Comparison of ENCODE assay signal across 29 mouse cellular contexts in genomic region chr13:40847898-40848297, GRCm38 (mm10). TPM values are rescaled to one million over a fixed set of nuclear protein-coding genes. Genes with fewer than 3 reads are reported as not detected.
DNase-seq lines count a peak whose midpoint lies in the region; ATAC-seq and TF ChIP-seq lines count a peak whose summit lies in the region.
"Had no signal": no experiment of that assay in that cellular context is flagged by ENCODE, and none has a peak within 500 bp of the region (broad histone marks: within the 10 kb centered on the region; RNA-seq: fewer than 3 reads in every experiment).

No protein-coding gene starts in this region.

- H3K4me3 ChIP-seq in liver, adult 2 months (ENCODE audit: insufficient read depth, low read depth, low read length) = no peak overlapping the region
- H3K4me3 ChIP-seq in liver, embryonic 12.5 days = no peak overlapping the region
- H3K4me3 ChIP-seq in midbrain, postnatal 0 days (ENCODE audit: low read depth, low read length) = no peak overlapping the region
- H3K4me3 ChIP-seq: embryonic facial prominence, embryonic 10.5 days; embryonic facial prominence, embryonic 15.5 days; forebrain, embryonic 12.5 days; heart, embryonic 15.5 days; layer of hippocampus, adult 2 months; limb, embryonic 10.5 days; limb, embryonic 15.5 days; midbrain, embryonic 10.5 days; midbrain, embryonic 15.5 days had no signal

- H3K27ac ChIP-seq in liver, adult 2 months (replicated peaks; ENCODE audit: insufficient read depth, low read depth, low read length) = no peak overlapping the region
- H3K27ac ChIP-seq in liver, embryonic 12.5 days = no peak overlapping the region
- H3K27ac ChIP-seq in midbrain, postnatal 0 days (ENCODE audit: low read depth, low read length) = no peak overlapping the region
- H3K27ac ChIP-seq: embryonic facial prominence, embryonic 10.5 days; embryonic facial prominence, embryonic 15.5 days; forebrain, embryonic 12.5 days; heart, embryonic 15.5 days; hindbrain, embryonic 14.5 days; layer of hippocampus, adult 2 months; limb, embryonic 10.5 days; limb, embryonic 15.5 days; macrophage; midbrain, embryonic 10.5 days; midbrain, embryonic 15.5 days had no signal

- no peak overlapping the region for H3K4me2 ChIP-seq in liver, embryonic 12.5 days
- no peak overlapping the region for H3K4me2 ChIP-seq in midbrain, postnatal 0 days (ENCODE audit: low read depth, low read length, poor library complexity, severe bottlenecking)
- H3K4me2 ChIP-seq: embryonic facial prominence, embryonic 15.5 days; forebrain, embryonic 12.5 days; heart, embryonic 15.5 days; hindbrain, embryonic 14.5 days; limb, embryonic 15.5 days; midbrain, embryonic 15.5 days had no signal

- no peak for TF ChIP-seq POLR2A in liver, adult 2 months (IDR thresholded peaks at IDR 0.05; ENCODE audit: extremely low read depth, insufficient read depth, low read length)

- peak; percentile 29 for DNase-seq in adrenal gland, postnatal 14 days
- no peak for DNase-seq in adrenal gland, adult 2 months
- DNase-seq in liver, adult 2 months (ENCODE audit: extremely low read depth, low read depth, low spot score) = peak; percentile 89
- DNase-seq in left cerebral cortex, adult 18-20 months (ENCODE audit: low spot score in 2 of 2) = no peak
- DNase-seq in midbrain, postnatal 0 days (ENCODE audit: low spot score) = no peak
- DNase-seq: adrenal gland, postnatal 25 days; cerebellum, adult 18-20 months; cerebellum, postnatal 14 days; gastrocnemius, postnatal 36 days; lung, adult 2 months; lung, postnatal 10 days; right cerebral cortex, postnatal 25 days; spleen, adult 18-20 months; thymus, postnatal 14 days had no signal

- TF ChIP-seq CTCF in liver, adult 2 months (IDR thresholded peaks at IDR 0.05; ENCODE audit: low read depth, low read length) = no peak
- TF ChIP-seq CTCF in midbrain, postnatal 0 days (IDR thresholded peaks at IDR 0.05) = no peak

- WGBS in liver, adult 2 months = 19% methylated on average over 4 of the region's 4 CpGs
- 34% methylated on average over 4 of the region's 4 CpGs for WGBS in liver, embryonic 12.5 days (ENCODE audit: insufficient replicate concordance)
- 87% methylated on average over 4 of the region's 4 CpGs for WGBS in midbrain, postnatal 0 days

- H3K9ac ChIP-seq in liver, adult 2 months (ENCODE audit: low read depth, low read length) = no peak overlapping the region
- no peak overlapping the region for H3K9ac ChIP-seq in liver, embryonic 12.5 days
- H3K9ac ChIP-seq in midbrain, postnatal 0 days (replicated peaks; ENCODE audit: low read length, poor library complexity, severe bottlenecking) = no peak overlapping the region
- H3K9ac ChIP-seq: embryonic facial prominence, embryonic 15.5 days; forebrain, embryonic 12.5 days; heart, embryonic 15.5 days; hindbrain, embryonic 14.5 days; limb, embryonic 15.5 days; midbrain, embryonic 15.5 days had no signal

- H3K36me3 ChIP-seq in liver, adult 2 months (ENCODE audit: control insufficient read depth, insufficient read depth, low read length) = no peaks in the 10 kb centered on the region
- H3K36me3 ChIP-seq in liver, embryonic 12.5 days = no peaks in the 10 kb centered on the region
- no peaks in the 10 kb centered on the region for H3K36me3 ChIP-seq in midbrain, postnatal 0 days (ENCODE audit: insufficient read depth, low read length)
- H3K36me3 ChIP-seq: embryonic facial prominence, embryonic 10.5 days; embryonic facial prominence, embryonic 15.5 days; forebrain, embryonic 12.5 days; G1E; heart, embryonic 15.5 days; limb, embryonic 10.5 days; limb, embryonic 15.5 days; midbrain, embryonic 10.5 days; midbrain, embryonic 15.5 days had no signal

- no peaks in the 10 kb centered on the region for H3K9me3 ChIP-seq in liver, embryonic 12.5 days (replicated peaks)
- no peaks in the 10 kb centered on the region for H3K9me3 ChIP-seq in midbrain, postnatal 0 days (ENCODE audit: low read length)
- H3K9me3 ChIP-seq: embryonic facial prominence, embryonic 10.5 days; embryonic facial prominence, embryonic 15.5 days; forebrain, embryonic 12.5 days; G1E; heart, embryonic 15.5 days; limb, embryonic 10.5 days; limb, embryonic 15.5 days; midbrain, embryonic 10.5 days; midbrain, embryonic 15.5 days had no signal

- H3K79me2 ChIP-seq in liver, adult 2 months (ENCODE audit: control insufficient read depth, insufficient read depth, low read length) = no peaks in the 10 kb centered on the region; the same call in 1 of the 2 replicates

- no peaks in the 10 kb centered on the region for H3K27me3 ChIP-seq in liver, adult 2 months (ENCODE audit: control insufficient read depth, insufficient read depth, low read length)
- H3K27me3 ChIP-seq in liver, embryonic 12.5 days (replicated peaks) = no peaks in the 10 kb centered on the region
- no peaks in the 10 kb centered on the region for H3K27me3 ChIP-seq in midbrain, postnatal 0 days (ENCODE audit: insufficient read depth, low read length)
- H3K27me3 ChIP-seq: embryonic facial prominence, embryonic 15.5 days; forebrain, embryonic 12.5 days; heart, embryonic 15.5 days; limb, embryonic 15.5 days; midbrain, embryonic 15.5 days had no signal

- peaks cover 2% of the 10 kb centered on the region; the same call in 1 of the 2 replicates for H3K4me1 ChIP-seq in liver, adult 2 months (ENCODE audit: control insufficient read depth, insufficient read depth, low read length)
- H3K4me1 ChIP-seq in liver, embryonic 12.5 days = no peaks in the 10 kb centered on the region
- H3K4me1 ChIP-seq in midbrain, postnatal 0 days (ENCODE audit: insufficient read depth, low read length) = no peaks in the 10 kb centered on the region
- H3K4me1 ChIP-seq: embryonic facial prominence, embryonic 10.5 days; embryonic facial prominence, embryonic 15.5 days; forebrain, embryonic 12.5 days; limb, embryonic 10.5 days; midbrain, embryonic 15.5 days had no signal

- ATAC-seq in liver, embryonic 12.5 days = no peak
- ATAC-seq in granulocyte monocyte progenitor cell, adult 5-6 weeks (replicated peaks; ENCODE audit: poor library complexity, severe bottlenecking) = peak; percentile 69
- ATAC-seq in megakaryocyte progenitor cell, adult 5-6 weeks (replicated peaks; ENCODE audit: poor library complexity) = peak; percentile 81
- ATAC-seq in midbrain, postnatal 0 days (ENCODE audit: low FRiP score) = no peak
- ATAC-seq: midbrain, embryonic 15.5 days had no signal

RNA-seq across cellular contexts. Expression of gene Gcnt2, which starts 11.7 kb away (rescaled TPM):
- 11.3 and 13.1 TPM in 2 replicates for total RNA-seq in adrenal gland, postnatal 14 days (2021)
- total RNA-seq in adrenal gland, adult 2 months (2021) = 1 to 10 TPM; 6.7 to 8.5 TPM
- 0.66 and 0.97 TPM in 2 replicates for polyA plus RNA-seq in adrenal gland, adult 2 months (2012; rRNA removed)
- 14.7 and 18.1 TPM in 2 replicates for total RNA-seq in liver, adult 2 months (2014; rRNA removed)
- polyA plus RNA-seq in liver, adult 2 months (2012; rRNA removed) = 2.8 and 3.5 TPM in 2 replicates
- polyA plus RNA-seq in liver, embryonic 12.5 days (2016; fragmentation: Nextera tagmentation; extraction: Ambion mirVana) = 1.5 TPM in 2 replicates
- total RNA-seq in granulocyte monocyte progenitor cell, adult 5-6 weeks (2014; fragmentation: Nextera tagmentation) = 14.8 and 36.7 TPM in 2 replicates
- total RNA-seq in granulocyte monocyte progenitor cell, adult 5-6 weeks (2017) = 8.4 and 8.9 TPM in 2 replicates
- 16.6 and 28.2 TPM in 2 replicates for total RNA-seq in megakaryocyte progenitor cell, adult 5-6 weeks (2015)
- total RNA-seq in megakaryocyte progenitor cell, adult 5-6 weeks (2017) = 7.0 and 15.4 TPM in 2 replicates
- 10 to 100 TPM; 21.5 to 26.9 TPM for total RNA-seq in left cerebral cortex, adult 18-20 months (2021)
- total RNA-seq in midbrain, postnatal 0 days (2014; rRNA removed) = 6.4 and 10.2 TPM in 2 replicates
- 2.4 and 2.9 TPM in 2 replicates for polyA plus RNA-seq in midbrain, postnatal 0 days (2015; fragmentation: Nextera tagmentation; extraction: Ambion mirVana)
- polyA plus RNA-seq: G1E had no signal

Comparison
In these comparisons a context has a peak if more than half of its experiments do, and no peak if none do; other contexts are left out.
1. DNase-seq: peak in adrenal gland, postnatal 14 days (single experiment) and liver, adult 2 months (single experiment); none in adrenal gland, adult 2 months (single experiment), left cerebral cortex, adult 18-20 months (0 of 2) and midbrain, postnatal 0 days (single experiment).
2. ATAC-seq: peak in granulocyte monocyte progenitor cell, adult 5-6 weeks (single experiment) and megakaryocyte progenitor cell, adult 5-6 weeks (single experiment); none in liver, embryonic 12.5 days (single experiment) and midbrain, postnatal 0 days (single experiment).